In the genomic region with DNA sequence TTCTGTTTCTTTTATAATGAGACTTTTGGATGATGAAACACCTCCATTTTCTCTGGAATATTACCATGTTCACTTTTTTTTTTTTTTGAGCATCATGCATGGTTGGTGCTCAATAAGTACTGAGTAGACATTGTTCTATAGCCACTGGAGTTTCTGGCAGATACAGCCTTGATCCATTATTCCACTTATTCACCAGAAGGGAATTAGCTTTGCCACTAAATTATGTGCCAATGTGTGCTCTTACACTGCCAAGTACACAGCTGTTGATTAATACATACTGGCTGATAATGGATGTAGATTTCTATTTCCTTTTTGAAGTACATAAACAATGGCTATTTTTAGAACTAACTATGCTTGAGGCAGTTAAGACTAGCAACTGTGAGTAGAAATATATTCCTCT, we compare ENCODE assay signal across 22 mouse cellular contexts.
DNase-seq lines count a peak whose midpoint lies in the region; ATAC-seq and TF ChIP-seq lines count a peak whose summit lies in the region.
"Had no signal": no experiment of that assay in that cellular context is flagged by ENCODE, and none has a peak within 500 bp of the region (broad histone marks: within the 10 kb centered on the region; RNA-seq: fewer than 3 reads in every experiment).

No protein-coding gene starts in this region.

- H3K4me1 ChIP-seq in hindbrain, embryonic 14.5 days (replicated peaks; ENCODE audit: control insufficient read depth, insufficient read depth, low read length) = no peaks in the 10 kb centered on the region
- H3K4me1 ChIP-seq in hindbrain, postnatal 0 days (ENCODE audit: insufficient read depth, low read length) = no peaks in the 10 kb centered on the region
- no peaks in the 10 kb centered on the region for H3K4me1 ChIP-seq in lung, postnatal 0 days (ENCODE audit: insufficient read depth, low read depth, low read length)
- H3K4me1 ChIP-seq: embryonic facial prominence, embryonic 12.5 days; heart, embryonic 10.5 days; hindbrain, embryonic 13.5 days had no signal

- no peak for DNase-seq in hindbrain, embryonic 14.5 days (ENCODE audit: low spot score)
- no peak for DNase-seq in hindbrain, postnatal 0 days (ENCODE audit: low spot score)
- DNase-seq in lung, postnatal 0 days (ENCODE audit: low spot score) = peak; percentile 10
- DNase-seq in lung, postnatal 36 days = no peak
- DNase-seq in brain, adult 2 months (ENCODE audit: low read depth, low spot score) = peak; percentile 14
- peak; percentile 14 for DNase-seq in brain, embryonic 18.5 days (ENCODE audit: low read depth, low spot score)
- no peak for DNase-seq in gastrocnemius, adult 8-10 months (ENCODE audit: low spot score in 2 of 2)
- no peak for DNase-seq in layer of hippocampus, postnatal 25 days (ENCODE audit: extremely low spot score in 1 of 2, low spot score in 1 of 2)
- DNase-seq: adrenal gland, adult 8-10 months; adrenal gland, postnatal 36 days; cerebellum, adult 11 months; cerebellum, adult 8-10 months; cerebellum, postnatal 25 days; gastrocnemius, postnatal 10 days; heart, adult 18-20 months; heart, postnatal 10 days; heart, postnatal 4 days had no signal

- H3K9me3 ChIP-seq in hindbrain, embryonic 14.5 days (ENCODE audit: control insufficient read depth, low read length) = no peaks in the 10 kb centered on the region
- no peaks in the 10 kb centered on the region for H3K9me3 ChIP-seq in hindbrain, postnatal 0 days (ENCODE audit: low read length)
- H3K9me3 ChIP-seq in lung, postnatal 0 days (ENCODE audit: low read length) = no peaks in the 10 kb centered on the region
- H3K9me3 ChIP-seq: embryonic facial prominence, embryonic 12.5 days; heart, embryonic 10.5 days; hindbrain, embryonic 13.5 days had no signal

- ATAC-seq in hindbrain, embryonic 14.5 days (ENCODE audit: low FRiP score) = 0 out of 2 replicates have a peak, but pooled peaks have one; percentile 51
- no peak for ATAC-seq in hindbrain, postnatal 0 days
- no peak for ATAC-seq in lung, postnatal 0 days
- ATAC-seq: inflammation-experienced regulatory T-cells, adult 6 months; intestine, postnatal 0 days had no signal

- no peak overlapping the region for H3K27ac ChIP-seq in hindbrain, embryonic 14.5 days
- no peak overlapping the region for H3K27ac ChIP-seq in hindbrain, postnatal 0 days
- no peak overlapping the region for H3K27ac ChIP-seq in lung, postnatal 0 days (ENCODE audit: low read length)
- H3K27ac ChIP-seq: embryonic facial prominence, embryonic 12.5 days; heart, embryonic 10.5 days; hindbrain, embryonic 13.5 days had no signal

- H3K4me3 ChIP-seq in hindbrain, embryonic 14.5 days (replicated peaks; ENCODE audit: low read length) = no peak overlapping the region
- no peak overlapping the region for H3K4me3 ChIP-seq in hindbrain, postnatal 0 days (ENCODE audit: low read length)
- H3K4me3 ChIP-seq in lung, postnatal 0 days (ENCODE audit: low read depth, low read length) = no peak overlapping the region
- H3K4me3 ChIP-seq: embryonic facial prominence, embryonic 12.5 days; heart, embryonic 10.5 days; hindbrain, embryonic 13.5 days had no signal

- no peak for TF ChIP-seq EP300 in lung, postnatal 0 days (IDR thresholded peaks at IDR 0.05)

- no peaks in the 10 kb centered on the region for H3K27me3 ChIP-seq in hindbrain, embryonic 14.5 days (ENCODE audit: control insufficient read depth, insufficient read depth, low read length)
- H3K27me3 ChIP-seq in hindbrain, postnatal 0 days (ENCODE audit: insufficient read depth, low read length) = no peaks in the 10 kb centered on the region
- no peaks in the 10 kb centered on the region for H3K27me3 ChIP-seq in lung, postnatal 0 days (replicated peaks; ENCODE audit: insufficient read depth, low read length)
- H3K27me3 ChIP-seq: embryonic facial prominence, embryonic 12.5 days; hindbrain, embryonic 13.5 days had no signal

- no peaks in the 10 kb centered on the region for H3K36me3 ChIP-seq in hindbrain, embryonic 14.5 days (replicated peaks; ENCODE audit: control insufficient read depth, insufficient read depth)
- H3K36me3 ChIP-seq in hindbrain, postnatal 0 days (ENCODE audit: insufficient read depth, low read length) = no peaks in the 10 kb centered on the region
- H3K36me3 ChIP-seq in lung, postnatal 0 days (ENCODE audit: insufficient read depth, low read length) = no peaks in the 10 kb centered on the region
- H3K36me3 ChIP-seq: embryonic facial prominence, embryonic 12.5 days; heart, embryonic 10.5 days; hindbrain, embryonic 13.5 days had no signal

- TF ChIP-seq CTCF in hindbrain, postnatal 0 days (IDR thresholded peaks at IDR 0.05; ENCODE audit: low read depth) = no peak
- TF ChIP-seq CTCF in lung, postnatal 0 days (IDR thresholded peaks at IDR 0.05) = no peak

- no peak overlapping the region for H3K9ac ChIP-seq in hindbrain, embryonic 14.5 days
- H3K9ac ChIP-seq in hindbrain, postnatal 0 days (replicated peaks; ENCODE audit: low read length) = no peak overlapping the region
- no peak overlapping the region for H3K9ac ChIP-seq in lung, postnatal 0 days (replicated peaks; ENCODE audit: low read depth)
- H3K9ac ChIP-seq: embryonic facial prominence, embryonic 12.5 days; hindbrain, embryonic 13.5 days had no signal

- no peak overlapping the region for H3K4me2 ChIP-seq in hindbrain, embryonic 14.5 days (replicated peaks)
- H3K4me2 ChIP-seq in hindbrain, postnatal 0 days (ENCODE audit: low read depth, low read length) = no peak overlapping the region
- no peak overlapping the region for H3K4me2 ChIP-seq in lung, postnatal 0 days (replicated peaks; ENCODE audit: low read depth, low read length)
- H3K4me2 ChIP-seq: embryonic facial prominence, embryonic 12.5 days; hindbrain, embryonic 13.5 days had no signal

Comparison
In these comparisons a context has a peak if more than half of its experiments do, and no peak if none do; other contexts are left out.
1. DNase-seq: peak in lung, postnatal 0 days (single experiment), brain, adult 2 months (single experiment) and brain, embryonic 18.5 days (single experiment); none in hindbrain, embryonic 14.5 days (single experiment), hindbrain, postnatal 0 days (single experiment), lung, postnatal 36 days (single experiment), gastrocnemius, adult 8-10 months (0 of 2) and layer of hippocampus, postnatal 25 days (0 of 2).